Mouse (Mus musculus) hindbrain, embryonic 14.5 days (tissue): ENCODE measurements at regions not wholly inside any gene's neighbourhood (a gene's known extent, or its start where the extent isn't known, plus 50 kb on each side); places are given as distances from the start of the nearest gene placed in this dataset.

ENCODE experiments used
- ATAC-seq: fragments of 200-750 bp; cut with Nextera tagmentation; 2 replicates; pipeline ENCODE4 v1.8.0; 2017; ENCODE audit warnings: moderate number of reproducible peaks, mild to moderate bottlenecking, moderate TSS enrichment, moderate library complexity; ENCODE audit not compliant: low FRiP score
- DNase-seq: peaks from one replicate; pipeline ENCODE4 v3.0.0-alpha.2; 2015; ENCODE audit warnings: low spot score
- H3K27ac ChIP-seq: fragments of 300-500 bp; sonication (generic); 2 replicates; pipeline ENCODE4 v1.5.1; 2014; ENCODE audit warnings: mild to moderate bottlenecking, moderate library complexity
- H3K27me3 ChIP-seq: fragments of 300-500 bp; sonication (generic); 2 replicates; pipeline ENCODE4 v1.6.1; 2014; ENCODE audit warnings: mild to moderate bottlenecking, low read length, mixed read lengths; ENCODE audit not compliant: control insufficient read depth, insufficient read depth
- H3K36me3 ChIP-seq: fragments of 300-500 bp; sonication (generic); replicated peaks from 2 replicates; pipeline ENCODE4 v1.6.1; 2014; ENCODE audit not compliant: control insufficient read depth, insufficient read depth
- H3K4me1 ChIP-seq: fragments of 300-500 bp; sonication (generic); replicated peaks from 2 replicates; pipeline ENCODE4 v1.6.1; 2014; ENCODE audit warnings: antibody characterized with exemption, low read length, mixed read lengths; ENCODE audit not compliant: control insufficient read depth, insufficient read depth
- H3K4me2 ChIP-seq: fragments of 300-500 bp; sonication (generic); replicated peaks from 2 replicates; pipeline ENCODE4 v1.6.1; 2014; ENCODE audit warnings: mild to moderate bottlenecking, moderate library complexity
- H3K4me3 ChIP-seq: fragments of 300-500 bp; sonication (generic); replicated peaks from 2 replicates; pipeline ENCODE4 v1.5.1; 2014; ENCODE audit warnings: mild to moderate bottlenecking, low read length
- H3K9ac ChIP-seq: fragments of 300-500 bp; sonication (generic); 2 replicates; pipeline ENCODE4 v1.6.1; 2014
- H3K9me3 ChIP-seq: fragments of 300-500 bp; sonication (generic); 2 replicates; pipeline ENCODE4 v1.6.1; 2016; ENCODE audit warnings: low read length; ENCODE audit not compliant: control insufficient read depth
- WGBS: fragments of 180-500 bp; shearing (Covaris S2); extraction: QIAGEN DNeasy Blood & Tissue Kit; methylation state at CpG from one replicate; pipeline ENCODE4 v1.1.7; 2014; 5-methylcytosine and 5-hydroxymethylcytosine counted together

DNA sequence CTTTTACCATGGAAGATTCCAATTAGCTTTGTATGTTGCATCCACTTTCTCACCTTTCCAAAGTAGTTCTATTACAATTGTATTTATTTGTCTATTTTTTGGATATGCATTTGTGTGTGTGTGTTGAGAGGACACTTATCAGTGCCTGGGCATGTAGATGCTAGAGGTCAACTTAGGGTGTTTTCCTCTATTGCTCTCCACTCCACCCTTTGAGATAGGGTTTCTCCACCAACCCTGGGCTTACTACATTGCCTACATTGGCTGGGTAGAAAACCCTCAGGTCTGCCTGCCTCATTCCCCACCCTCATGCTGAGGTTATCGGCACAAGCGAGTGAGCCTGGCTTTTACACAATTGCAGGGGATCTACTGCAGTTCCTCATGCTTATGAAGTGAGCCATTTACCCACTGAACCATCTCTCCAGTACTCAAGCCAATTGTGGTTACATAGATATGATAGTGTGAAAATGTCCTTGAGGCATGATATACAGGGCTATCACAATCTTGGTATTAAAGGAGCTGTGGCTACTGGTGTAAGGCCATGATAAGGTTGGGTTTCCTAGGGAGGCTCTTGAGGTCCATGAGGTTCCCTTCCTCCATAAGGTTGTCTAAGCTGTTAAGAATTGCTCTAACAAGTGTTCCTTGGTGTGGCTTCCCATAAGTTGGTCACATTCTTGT, 87.6 kb downstream of the Otud1 start:
- DNase-seq = no peak
- Histone ChIP-seq H3K4me3 (no peak overlapping the region), H3K27ac (no peak overlapping the region), H3K9me3 (0 out of 2 replicates have a peak, but pooled peaks cover 7% of the 10 kb centered on the region), H3K4me1 (no peaks in the 10 kb centered on the region), H3K36me3 (no peaks in the 10 kb centered on the region), H3K9ac (no peak overlapping the region), H3K4me2 (no peak overlapping the region), H3K27me3 (no peaks in the 10 kb centered on the region)
- 98% methylated on average over 2 of the region's 2 CpGs for WGBS
- no peak for ATAC-seq

DNA sequence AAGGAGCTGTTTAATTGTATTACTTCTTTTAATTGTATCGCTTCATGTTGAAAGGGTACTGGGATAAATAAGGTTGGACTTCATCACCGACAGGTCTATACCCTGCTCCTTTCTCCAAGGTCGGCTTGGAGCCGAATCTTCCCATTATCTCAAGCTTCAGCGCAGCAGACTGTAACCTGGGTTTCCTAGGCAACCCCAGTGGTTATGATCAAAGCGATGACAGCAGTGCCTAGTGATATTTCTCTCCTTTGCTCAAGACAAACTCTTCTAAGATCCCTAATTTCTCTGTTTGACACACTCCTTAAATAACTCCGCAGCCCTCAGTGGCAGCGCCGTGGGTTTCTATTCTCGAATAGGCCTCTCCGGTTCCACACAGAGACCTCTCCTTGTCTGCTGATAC, 95.2 kb downstream of the Otud1 start:
- ATAC-seq (no peak), DNase-seq (no peak)
- Histone ChIP-seq H3K4me1 (0 out of 2 replicates have a peak, but pooled peaks cover 2% of the 10 kb centered on the region), H3K4me3 (no peak overlapping the region), H3K4me2 (no peak overlapping the region), H3K9me3 (0 out of 2 replicates have a peak, but pooled peaks cover 4% of the 10 kb centered on the region), H3K9ac (no peak overlapping the region), H3K27ac (no peak overlapping the region), H3K27me3 (no peaks in the 10 kb centered on the region), H3K36me3 (no peaks in the 10 kb centered on the region)
- WGBS = 88% methylated on average over 11 of the region's 11 CpGs

DNA sequence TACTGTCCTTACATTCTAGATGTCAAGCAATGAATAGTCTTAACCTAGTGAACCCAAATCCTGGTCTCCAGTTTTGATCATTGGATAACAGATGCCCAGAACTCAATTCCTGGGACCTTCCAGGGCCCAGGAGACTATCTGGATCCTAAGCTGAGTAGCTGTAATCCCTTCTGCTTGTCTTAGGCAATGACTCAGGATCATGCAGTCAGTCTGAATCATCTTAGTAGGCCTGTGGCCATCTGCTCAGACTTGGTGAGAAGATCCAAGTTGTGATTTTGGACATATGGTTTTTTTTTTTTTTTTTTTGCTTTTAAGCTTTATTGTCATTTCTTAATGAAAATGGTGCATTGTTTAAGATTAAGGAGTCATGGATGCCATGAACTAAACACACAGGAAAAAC, 95.9 kb downstream of the Otud1 start:
- H3K27ac ChIP-seq = no peak overlapping the region
- H3K4me3 ChIP-seq = no peak overlapping the region
- H3K27me3 ChIP-seq = no peaks in the 10 kb centered on the region
- ATAC-seq (no peak), DNase-seq (no peak)
- 0 out of 2 replicates have a peak, but pooled peaks cover 4% of the 10 kb centered on the region for H3K9me3 ChIP-seq
- 0 out of 2 replicates have a peak, but pooled peaks cover 4% of the 10 kb centered on the region for H3K4me1 ChIP-seq
- H3K4me2 ChIP-seq = no peak overlapping the region
- H3K36me3 ChIP-seq = no peaks in the 10 kb centered on the region
- no peak overlapping the region for H3K9ac ChIP-seq

DNA sequence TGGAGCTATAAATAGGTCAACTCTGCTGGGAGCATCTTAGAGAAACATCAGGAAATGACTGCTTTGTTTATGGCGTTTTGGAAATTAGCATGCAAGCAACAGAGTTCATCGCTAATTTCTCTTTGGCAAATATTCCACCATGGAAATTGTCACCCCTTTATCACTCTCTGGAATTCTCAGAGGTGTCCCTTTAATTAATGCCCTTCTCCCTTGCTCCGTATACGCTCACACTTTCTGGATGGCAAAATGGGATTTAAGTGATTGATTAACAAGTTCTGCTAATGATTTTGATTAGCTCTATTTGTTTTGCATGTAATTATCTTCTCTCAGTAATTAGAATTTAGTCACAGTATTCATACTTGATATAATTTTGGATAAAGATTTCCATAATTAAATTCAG, 100.4 kb downstream of the Otud1 start:
- H3K27me3 ChIP-seq = no peaks in the 10 kb centered on the region
- no peak overlapping the region for H3K4me3 ChIP-seq
- H3K9ac ChIP-seq = no peak overlapping the region
- no peak overlapping the region for H3K27ac ChIP-seq
- DNase-seq (peak; percentile 42), ATAC-seq (peak; percentile 60; the same call in 1 of the 2 replicates)
- H3K4me1 ChIP-seq = 0 out of 2 replicates have a peak, but pooled peaks cover 4% of the 10 kb centered on the region
- WGBS = 55% methylated on average over 4 of the region's 4 CpGs
- H3K4me2 ChIP-seq = no peak overlapping the region
- H3K36me3 ChIP-seq = no peaks in the 10 kb centered on the region
- peaks cover 6% of the 10 kb centered on the region; the same call in 1 of the 2 replicates for H3K9me3 ChIP-seq

DNA sequence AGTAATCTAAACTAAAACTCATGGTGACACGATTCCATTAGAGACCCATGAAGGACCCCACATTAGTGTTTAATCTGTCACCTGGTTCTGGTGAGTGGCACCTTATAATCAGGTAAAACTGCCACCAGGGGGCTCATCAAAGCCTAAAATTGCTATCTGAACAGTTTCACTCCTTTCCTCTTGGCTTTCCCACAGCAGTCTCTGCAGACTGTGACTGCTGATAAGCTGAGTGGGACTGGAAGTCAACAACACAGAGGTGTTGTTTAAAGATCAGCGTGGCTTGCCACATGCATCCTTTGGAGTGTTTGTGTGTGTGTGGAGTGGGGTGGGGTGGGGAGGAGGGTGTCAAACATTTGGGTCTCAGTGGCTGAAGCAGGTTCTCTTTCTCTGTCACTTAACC, 101.6 kb downstream of the Otud1 start:
- no peaks in the 10 kb centered on the region for H3K27me3 ChIP-seq
- H3K36me3 ChIP-seq = no peaks in the 10 kb centered on the region
- 0 out of 2 replicates have a peak, but pooled peaks cover 4% of the 10 kb centered on the region for H3K4me1 ChIP-seq
- no peak overlapping the region for H3K4me2 ChIP-seq
- 58% methylated on average over 2 of the region's 2 CpGs for WGBS
- no peak overlapping the region for H3K27ac ChIP-seq
- ATAC-seq (peak; percentile 55; the same call in 1 of the 2 replicates), DNase-seq (peak; percentile 29)
- peaks cover 6% of the 10 kb centered on the region; the same call in 1 of the 2 replicates for H3K9me3 ChIP-seq
- H3K4me3 ChIP-seq = no peak overlapping the region
- H3K9ac ChIP-seq = no peak overlapping the region

DNA sequence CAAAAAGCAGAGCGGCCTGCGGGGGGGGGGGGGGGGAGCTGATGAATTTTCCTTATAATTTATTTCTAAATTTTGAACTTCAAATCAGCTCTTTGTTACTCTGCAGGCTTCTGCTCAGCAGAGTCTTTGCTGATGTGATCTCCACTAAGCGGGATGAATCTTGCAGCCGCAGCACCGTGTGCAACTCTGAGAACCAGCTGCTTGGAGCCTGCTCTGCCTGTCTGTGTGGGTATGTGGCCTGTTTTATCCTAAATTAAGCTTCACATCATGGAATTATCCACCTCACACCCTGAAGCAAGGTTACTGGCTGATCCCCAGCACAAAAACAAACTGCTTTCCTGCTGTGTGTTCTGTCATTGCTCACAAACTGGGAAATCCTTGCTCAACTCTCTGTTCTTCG, 102.0 kb downstream of the Otud1 start:
- WGBS = 76% methylated on average over 6 of the region's 6 CpGs

DNA sequence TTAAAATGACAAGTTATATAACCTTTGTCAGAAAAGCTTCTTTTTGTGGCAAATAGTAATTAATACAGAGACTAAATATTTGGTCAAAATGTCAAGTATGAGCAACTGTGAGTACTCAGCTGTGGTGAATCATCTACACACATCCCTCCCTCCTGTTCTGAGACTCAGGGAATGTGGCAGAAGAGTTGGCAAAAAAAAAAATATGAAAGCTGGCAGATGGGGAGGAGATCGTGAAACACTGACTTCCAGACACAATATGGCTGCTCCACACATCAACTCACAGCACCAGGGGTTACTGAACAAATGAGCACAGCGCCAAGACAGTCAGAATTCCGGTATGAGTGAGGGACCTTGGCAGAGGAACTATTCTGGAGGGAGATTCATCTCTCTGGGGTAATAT, 105.4 kb downstream of the Otud1 start:
- Histone ChIP-seq H3K4me2 (no peak overlapping the region), H3K27me3 (no peaks in the 10 kb centered on the region), H3K27ac (no peak overlapping the region), H3K4me3 (no peak overlapping the region), H3K9ac (no peak overlapping the region), H3K9me3 (peaks cover 6% of the 10 kb centered on the region; the same call in 1 of the 2 replicates), H3K36me3 (no peaks in the 10 kb centered on the region), H3K4me1 (no peaks in the 10 kb centered on the region)
- DNase-seq (no peak), ATAC-seq (no peak)
- WGBS = 76% methylated on average over 3 of the region's 3 CpGs

More for the DNA sequence above, 102.0 kb downstream of the Otud1 start:
- 0 out of 2 replicates have a peak, but pooled peaks have one; percentile 37 for ATAC-seq
- Histone ChIP-seq H3K4me2 (no peak overlapping the region), H3K9ac (no peak overlapping the region), H3K27ac (no peak overlapping the region), H3K9me3 (peaks cover 6% of the 10 kb centered on the region; the same call in 1 of the 2 replicates), H3K4me1 (0 out of 2 replicates have a peak, but pooled peaks cover 4% of the 10 kb centered on the region), H3K27me3 (no peaks in the 10 kb centered on the region), H3K36me3 (no peaks in the 10 kb centered on the region), H3K4me3 (no peak overlapping the region)
- no peak for DNase-seq

DNA sequence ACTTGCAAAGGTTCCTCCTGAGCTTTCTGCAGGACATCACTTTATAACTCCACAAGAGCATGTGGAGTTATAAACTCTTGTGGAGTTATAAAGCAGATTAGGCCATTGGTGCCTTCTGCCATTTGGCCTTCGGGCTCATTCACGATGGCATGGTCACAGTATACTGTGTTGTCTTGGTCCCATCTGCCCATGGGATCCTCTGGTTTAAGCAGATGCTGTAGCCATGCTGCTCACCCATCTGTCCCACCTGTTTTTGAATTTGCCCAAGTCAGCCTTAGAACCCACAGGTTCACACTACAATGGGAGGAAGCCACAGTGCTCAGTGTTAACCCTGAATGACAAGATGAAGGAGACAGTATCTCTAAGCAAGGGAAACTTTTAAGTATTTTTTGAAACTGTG, 124.7 kb upstream of the Etl4 start:
- DNase-seq = no peak
- no peak overlapping the region for H3K4me2 ChIP-seq
- H3K9ac ChIP-seq = no peak overlapping the region
- WGBS = 84% methylated on average over 2 of the region's 2 CpGs
- ATAC-seq = peak; percentile 32; the same call in 1 of the 2 replicates
- H3K27ac ChIP-seq = no peak overlapping the region
- no peaks in the 10 kb centered on the region for H3K4me1 ChIP-seq
- H3K9me3 ChIP-seq = no peaks in the 10 kb centered on the region
- H3K36me3 ChIP-seq = no peaks in the 10 kb centered on the region
- no peak overlapping the region for H3K4me3 ChIP-seq
- no peaks in the 10 kb centered on the region for H3K27me3 ChIP-seq

DNA sequence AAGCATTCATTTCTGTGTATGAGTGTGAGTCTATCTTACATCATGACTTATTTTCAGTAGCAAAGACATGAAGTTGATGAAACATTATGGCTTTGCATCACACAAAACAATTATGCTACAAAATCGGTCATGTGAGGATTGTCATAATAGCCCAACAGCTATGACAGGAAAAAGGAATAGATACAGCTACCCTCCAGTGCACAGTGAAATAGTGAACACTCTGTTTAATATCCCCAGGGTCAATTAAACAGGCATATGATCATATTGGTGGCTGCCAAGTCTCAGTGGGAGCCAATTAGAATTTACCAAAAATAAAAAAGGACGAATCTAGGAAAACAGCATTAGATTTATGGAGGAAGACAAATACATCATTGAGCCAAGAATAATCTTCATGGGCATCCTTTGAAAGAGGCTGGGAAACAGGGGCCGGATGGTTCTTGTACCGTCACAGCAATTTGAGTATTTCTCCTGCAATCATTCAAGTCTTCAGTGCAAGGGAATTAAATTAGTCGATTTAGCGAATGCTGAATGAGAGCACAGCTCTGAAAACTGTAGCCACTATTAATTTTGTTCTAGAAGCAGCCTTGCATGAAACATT, 123.8 kb upstream of the Etl4 start:
- Histone ChIP-seq H3K9me3 (no peaks in the 10 kb centered on the region), H3K27ac (no peak overlapping the region), H3K4me3 (no peak overlapping the region), H3K4me2 (no peak overlapping the region), H3K36me3 (no peaks in the 10 kb centered on the region), H3K9ac (no peak overlapping the region), H3K27me3 (no peaks in the 10 kb centered on the region), H3K4me1 (no peaks in the 10 kb centered on the region)
- ATAC-seq (peak; percentile 86), DNase-seq (peak; percentile 32)
- 52% methylated on average over 6 of the region's 6 CpGs for WGBS
